17 mouse cellular contexts compared by ENCODE assay signal in the genomic region with DNA sequence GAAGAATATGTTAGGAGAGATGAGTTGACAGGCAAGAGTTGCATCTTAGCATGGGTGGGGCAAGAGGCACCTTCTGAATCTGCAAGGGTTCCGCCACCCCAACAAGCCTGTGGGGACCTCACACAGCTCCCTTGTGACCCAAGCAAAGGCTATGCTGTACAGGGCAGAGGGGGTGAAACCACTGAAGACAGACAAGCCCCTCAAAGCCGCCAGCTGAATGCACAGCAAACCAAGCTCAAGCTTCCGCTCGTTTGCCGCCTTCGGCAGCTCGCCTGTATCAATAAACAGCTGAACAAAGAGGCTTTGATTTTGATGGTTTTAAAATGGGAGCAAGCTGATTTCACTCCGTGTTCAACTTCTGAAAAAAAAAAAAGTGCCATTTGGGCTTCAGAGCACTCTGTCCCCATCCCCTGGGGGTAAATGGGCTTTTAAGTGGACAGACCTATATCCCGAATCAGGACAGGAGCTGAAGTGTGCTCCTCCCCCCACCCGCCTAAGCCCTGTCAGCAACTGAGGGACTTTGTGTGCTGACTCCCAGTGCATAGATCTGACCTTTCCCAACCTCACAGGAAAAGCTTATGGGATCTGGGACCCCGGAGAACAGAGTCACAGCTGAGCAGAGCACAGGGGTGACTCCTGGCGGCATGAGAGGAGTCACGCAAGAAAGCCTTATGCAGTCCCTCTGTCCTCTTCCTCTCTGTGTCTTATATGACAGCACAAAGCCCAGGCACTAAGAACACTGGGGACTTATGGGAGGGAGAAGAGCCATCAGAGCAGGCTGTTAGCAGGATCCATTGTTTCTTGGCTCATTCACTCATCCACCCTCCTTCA. TPM values are rescaled to one million over a fixed set of nuclear protein-coding genes. Genes with fewer than 3 reads are reported as not detected.
A peak's percentile ranks its signal among the peaks of the same experiment; 100 is the strongest.
DNase-seq lines count a peak whose midpoint lies in the region; ATAC-seq lines count a peak whose summit lies in the region.
"Had no signal": no experiment of that assay in that cellular context is flagged by ENCODE, and none has a peak within 500 bp of the region (broad histone marks: within the 10 kb centered on the region; RNA-seq: fewer than 3 reads in every experiment).

No protein-coding gene starts in this region.

- no peaks in the 10 kb centered on the region for H3K27me3 ChIP-seq in kidney, embryonic 14.5 days (ENCODE audit: control insufficient read depth, insufficient read depth, low read length)
- H3K27me3 ChIP-seq in forebrain, embryonic 12.5 days, result no peaks in the 10 kb centered on the region
- H3K27me3 ChIP-seq in midbrain, embryonic 15.5 days (replicated peaks), result no peaks in the 10 kb centered on the region
- H3K27me3 ChIP-seq: hindbrain, embryonic 15.5 days; kidney, embryonic 15.5 days; lung, embryonic 15.5 days; midbrain, embryonic 12.5 days had no signal

- H3K9ac ChIP-seq in kidney, embryonic 14.5 days (ENCODE audit: low read depth, low read length), result no peak overlapping the region
- H3K9ac ChIP-seq in forebrain, embryonic 12.5 days, result no peak overlapping the region
- H3K9ac ChIP-seq in midbrain, embryonic 15.5 days, result no peak overlapping the region
- H3K9ac ChIP-seq: hindbrain, embryonic 15.5 days; kidney, embryonic 15.5 days; lung, embryonic 15.5 days; midbrain, embryonic 12.5 days had no signal

- intact Hi-C loops in gastrocnemius, postnatal 14 days (cut with DNase I; ENCODE audit: low total_unique reads), result no loop called here

- no peaks in the 10 kb centered on the region for H3K9me3 ChIP-seq in kidney, embryonic 14.5 days (ENCODE audit: control insufficient read depth, low read length)
- H3K9me3 ChIP-seq in forebrain, embryonic 12.5 days, result no peaks in the 10 kb centered on the region
- no peaks in the 10 kb centered on the region for H3K9me3 ChIP-seq in midbrain, embryonic 15.5 days
- H3K9me3 ChIP-seq: hindbrain, embryonic 15.5 days; kidney, embryonic 15.5 days; lung, embryonic 15.5 days; midbrain, embryonic 12.5 days had no signal

- H3K27ac ChIP-seq in kidney, embryonic 14.5 days (ENCODE audit: low read depth, low read length), result no peak overlapping the region
- no peak overlapping the region for H3K27ac ChIP-seq in forebrain, embryonic 12.5 days
- H3K27ac ChIP-seq in midbrain, embryonic 15.5 days, result no peak overlapping the region
- H3K27ac ChIP-seq: heart, adult 2 months; hindbrain, embryonic 15.5 days; kidney, embryonic 15.5 days; lung, embryonic 15.5 days; midbrain, embryonic 12.5 days had no signal

- no peaks in the 10 kb centered on the region for H3K36me3 ChIP-seq in kidney, embryonic 14.5 days (ENCODE audit: control insufficient read depth, insufficient read depth, low read length)
- no peaks in the 10 kb centered on the region for H3K36me3 ChIP-seq in forebrain, embryonic 12.5 days (replicated peaks)
- H3K36me3 ChIP-seq in midbrain, embryonic 15.5 days (replicated peaks), result no peaks in the 10 kb centered on the region
- H3K36me3 ChIP-seq: hindbrain, embryonic 15.5 days; kidney, embryonic 15.5 days; lung, embryonic 15.5 days; midbrain, embryonic 12.5 days had no signal

- no peaks in the 10 kb centered on the region for H3K4me1 ChIP-seq in kidney, embryonic 14.5 days (ENCODE audit: control insufficient read depth, insufficient read depth, low read length)
- H3K4me1 ChIP-seq in forebrain, embryonic 12.5 days, result peaks cover 10% of the 10 kb centered on the region
- H3K4me1 ChIP-seq in midbrain, embryonic 15.5 days, result 0 out of 2 replicates have a peak, but pooled peaks cover 3% of the 10 kb centered on the region
- H3K4me1 ChIP-seq: hindbrain, embryonic 15.5 days; kidney, embryonic 15.5 days; lung, embryonic 15.5 days had no signal

- H3K4me2 ChIP-seq in kidney, embryonic 14.5 days (replicated peaks; ENCODE audit: low read depth, low read length), result no peak overlapping the region
- no peak overlapping the region for H3K4me2 ChIP-seq in forebrain, embryonic 12.5 days
- no peak overlapping the region for H3K4me2 ChIP-seq in midbrain, embryonic 15.5 days
- H3K4me2 ChIP-seq: hindbrain, embryonic 15.5 days; kidney, embryonic 15.5 days; lung, embryonic 15.5 days; midbrain, embryonic 12.5 days had no signal

- DNase-seq in kidney, adult 18-20 months, result no peak
- DNase-seq in embryo, embryonic 10 days (ENCODE audit: low spot score), result peak; percentile 30
- no peak for DNase-seq in gastrocnemius, postnatal 14 days
- no peak for DNase-seq in gastrocnemius, adult 18-20 months (ENCODE audit: low spot score)
- DNase-seq: cerebellum, adult 9-10 months; heart, adult 2 months; liver; right cerebral cortex, postnatal 14 days had no signal

- no peak overlapping the region for H3K4me3 ChIP-seq in kidney, embryonic 14.5 days (ENCODE audit: low read length)
- H3K4me3 ChIP-seq in forebrain, embryonic 12.5 days (replicated peaks), result no peak overlapping the region
- no peak overlapping the region for H3K4me3 ChIP-seq in midbrain, embryonic 15.5 days
- H3K4me3 ChIP-seq: heart, adult 2 months; hindbrain, embryonic 15.5 days; kidney, embryonic 15.5 days; lung, embryonic 15.5 days; midbrain, embryonic 12.5 days had no signal

- 43% methylated on average over 13 of the region's 13 CpGs for WGBS in kidney, embryonic 14.5 days
- 31% methylated on average over 13 of the region's 13 CpGs for WGBS in forebrain, embryonic 12.5 days
- 38% methylated on average over 13 of the region's 13 CpGs for WGBS in midbrain, embryonic 15.5 days

- peak; percentile 43; the same call in 1 of the 2 replicates for ATAC-seq in kidney, embryonic 14.5 days (ENCODE audit: low FRiP score, low TSS enrichment)
- peak; percentile 44; the same call in 1 of the 2 replicates for ATAC-seq in forebrain, embryonic 12.5 days (ENCODE audit: low FRiP score)
- ATAC-seq in midbrain, embryonic 15.5 days (replicated peaks), result peak; percentile 56
- ATAC-seq: activated CD4-positive, CD25-positive, alpha-beta regulatory T cell, adult 4 months had no signal

RNA-seq across cellular contexts. Expression of a gene that starts 26.0 kb away (rescaled TPM):
- polyA plus RNA-seq in kidney, embryonic 14.5 days (2014; fragmentation: Nextera tagmentation; extraction: Ambion mirVana), result 0.13 and 0.30 TPM in 2 replicates
- 2.3 and 2.8 TPM in 2 replicates for polyA plus RNA-seq in forebrain, embryonic 12.5 days (2016; fragmentation: Nextera tagmentation; extraction: Ambion mirVana)
- 5.0 and 5.5 TPM in 2 replicates for polyA plus RNA-seq in midbrain, embryonic 15.5 days (2015; fragmentation: Nextera tagmentation; extraction: Ambion mirVana)
- total RNA-seq in gastrocnemius, postnatal 14 days (2021), result 1 to 10 TPM in 1 of 2 experiments, under 1 TPM in 1; 1.00 to 1.7 TPM
- total RNA-seq in gastrocnemius, adult 18-20 months (2021), result 1 to 10 TPM; 1.6 to 3.9 TPM
- total RNA-seq: heart, adult 2 months; neutrophil, adult 5-6 weeks had no signal
